Mouse (Mus musculus) cerebellum, postnatal 4 days (tissue): Measurements from ENCODE around the gene Spint5.
A peak's percentile ranks its signal among the peaks of the same experiment; 100 is the strongest.
"Not testable (repeated sequence)": the region's sequence is repeated elsewhere in the genome, so short reads cannot be mapped to it uniquely, and the experiment has no call there.

ENCODE experiments used
- DNase-seq, 2 experiments: peaks; one replicate each; pipeline ENCODE4 v3.0.0; 2022; ENCODE audit warnings: low spot score in 2 of 2, mixed read lengths in 1 of 2

Gene Spint5

GRCm38 (mm10) chr2:164715005-164715404 lies at the start of gene Spint5:
TSS of gene Spint5 (plus strand) at chr2:164715305.
- no peak for DNase-seq

- DNase-seq = no peak
These were observed 44.8 kb upstream of the Spint5 start for GRCm38 (mm10) chr2:164670261-164670660.

GRCm38 (mm10) chr2:164670938-164671337 lies 44.2 kb upstream of the Spint5 start:
- DNase-seq = no peak

GRCm38 (mm10) chr2:164673987-164674386 lies 41.1 kb upstream of the Spint5 start, which contains the start of gene Wfdc11:
TSS of gene Wfdc11 (minus strand) at chr2:164674087.
- no peak for DNase-seq

GRCm38 (mm10) chr2:164676103-164676502 lies 39.0 kb upstream of the Spint5 start:
- no peak for DNase-seq

GRCm38 (mm10) chr2:164676916-164677685 lies 38.0 kb upstream of the Spint5 start:
- DNase-seq = no peak

GRCm38 (mm10) chr2:164678848-164679625 lies 36.1 kb upstream of the Spint5 start:
- peak; percentile 40 to 73 for DNase-seq

- no peak for DNase-seq
These were observed 35.2 kb upstream of the Spint5 start for GRCm38 (mm10) chr2:164679906-164680305.

GRCm38 (mm10) chr2:164684807-164685206 lies 30.3 kb upstream of the Spint5 start, which contains the start of gene Wfdc13:
TSS of gene Wfdc13 (plus strand) at chr2:164685107.
- no peak for DNase-seq

- no peak for DNase-seq
These were observed 16.9 kb upstream of the Spint5 start, which contains the start of gene Spint4 for GRCm38 (mm10) chr2:164698201-164698600. TSS of gene Spint4 (plus strand) at chr2:164698501.

- no peak for DNase-seq
These were observed 14.1 kb upstream of the Spint5 start for GRCm38 (mm10) chr2:164700959-164701358.

GRCm38 (mm10) chr2:164701761-164702160 lies 13.3 kb upstream of the Spint5 start:
- no peak for DNase-seq

- no peak for DNase-seq
These were observed 10.9 kb upstream of the Spint5 start for GRCm38 (mm10) chr2:164704235-164704634.

- no peak for DNase-seq
These were observed 9.8 kb upstream of the Spint5 start for GRCm38 (mm10) chr2:164705328-164705727.

GRCm38 (mm10) chr2:164705991-164706390 lies 9.1 kb upstream of the Spint5 start:
- DNase-seq = no peak

- not testable (repeated sequence) for DNase-seq
These were observed 1.2 kb downstream of the Spint5 start for GRCm38 (mm10) chr2:164716194-164716786.

- no peak for DNase-seq
These were observed 8.2 kb downstream of the Spint5 start for GRCm38 (mm10) chr2:164723276-164723675.

GRCm38 (mm10) chr2:164725895-164726619 lies 11.0 kb downstream of the Spint5 start:
- DNase-seq = peak; percentile 36 to 64

- no peak for DNase-seq
These were observed 16.6 kb downstream of the Spint5 start for GRCm38 (mm10) chr2:164731719-164732118.

- DNase-seq = no peak
These were observed 18.2 kb downstream of the Spint5 start for GRCm38 (mm10) chr2:164733259-164733658.

GRCm38 (mm10) chr2:164734839-164735238 lies 19.7 kb downstream of the Spint5 start:
- no peak for DNase-seq

GRCm38 (mm10) chr2:164735446-164735845 lies 20.3 kb downstream of the Spint5 start:
- DNase-seq = no peak
